Mouse (Mus musculus) embryo, embryonic 10 days (tissue): ENCODE data around the gene Hpf1.

Source experiments
- DNase-seq: peaks from one replicate; pipeline ENCODE4 v3.0.0-alpha.2; 2015; ENCODE audit warnings: low spot score

The Hpf1 gene

DNA sequence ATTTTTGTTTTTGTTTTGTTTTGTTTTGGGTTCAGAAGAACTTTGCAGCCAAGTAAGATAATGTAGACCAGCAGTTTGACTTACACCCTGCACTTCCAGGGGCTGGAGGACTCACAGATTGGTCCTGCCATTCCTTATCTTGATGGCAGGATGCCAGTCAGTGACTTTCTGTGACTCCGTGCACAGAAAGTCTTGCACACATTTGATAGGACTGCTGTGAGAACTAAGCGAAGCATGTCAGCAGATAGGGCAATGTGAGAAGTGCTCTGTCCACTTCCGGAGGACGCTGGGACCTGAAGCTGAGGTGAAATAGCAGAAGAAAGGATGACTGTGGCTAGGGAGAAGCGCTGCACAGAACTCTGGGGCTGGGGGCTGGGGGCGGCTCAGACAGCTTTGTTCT lies 5.7 kb downstream of the Hpf1 start:
- DNase-seq = no peak

- DNase-seq = no peak
Observed at GRCm38 (mm10) chr8:60900147-60900546, 9.9 kb downstream of the Hpf1 start.

DNA sequence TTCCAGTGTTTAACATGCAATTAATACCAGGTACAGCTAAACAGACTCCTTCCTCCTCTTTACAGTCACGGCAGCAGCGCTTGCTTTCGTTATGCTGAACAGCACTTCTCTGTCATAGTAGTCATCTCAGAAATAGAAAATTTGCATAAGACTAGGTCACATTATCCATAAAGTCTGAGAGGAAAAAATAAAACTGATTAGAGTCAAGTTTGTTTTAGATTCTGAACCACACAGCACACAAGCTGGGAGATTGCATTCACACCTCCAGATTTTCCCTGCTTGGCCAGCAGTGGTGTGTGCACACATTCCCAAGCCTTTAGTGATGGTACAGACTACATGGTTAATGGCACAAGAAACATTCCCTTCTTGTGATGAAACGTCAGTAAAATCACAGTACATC lies 21.9 kb downstream of the Hpf1 start:
- no peak for DNase-seq

- peak; percentile 14 for DNase-seq
Observed at GRCm38 (mm10) chr8:60912554-60912953, 22.3 kb downstream of the Hpf1 start.

DNA sequence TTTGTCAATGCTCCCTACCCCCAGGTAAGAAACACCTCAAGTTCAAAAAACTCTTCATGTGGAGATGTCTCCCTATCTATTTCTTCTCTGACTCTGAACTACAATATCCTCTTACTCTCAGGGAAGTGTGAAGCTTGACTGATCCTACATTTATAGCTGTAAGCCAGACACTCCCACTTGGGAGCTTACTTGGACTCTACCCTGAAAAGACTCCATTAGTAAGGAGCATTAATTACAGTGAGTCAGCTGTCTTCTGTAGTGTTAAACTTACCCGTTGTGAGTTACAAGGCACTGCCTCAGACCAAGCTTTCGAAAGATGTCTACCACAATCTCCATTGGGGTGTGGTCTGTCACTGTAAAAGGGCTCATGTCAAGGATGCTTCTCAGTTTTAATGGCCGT lies 28.9 kb downstream of the Hpf1 start:
- DNase-seq = no peak

GRCm38 (mm10) chr8:60920176-60920575 lies 30.0 kb downstream of the Hpf1 start:
- DNase-seq = no peak

DNA sequence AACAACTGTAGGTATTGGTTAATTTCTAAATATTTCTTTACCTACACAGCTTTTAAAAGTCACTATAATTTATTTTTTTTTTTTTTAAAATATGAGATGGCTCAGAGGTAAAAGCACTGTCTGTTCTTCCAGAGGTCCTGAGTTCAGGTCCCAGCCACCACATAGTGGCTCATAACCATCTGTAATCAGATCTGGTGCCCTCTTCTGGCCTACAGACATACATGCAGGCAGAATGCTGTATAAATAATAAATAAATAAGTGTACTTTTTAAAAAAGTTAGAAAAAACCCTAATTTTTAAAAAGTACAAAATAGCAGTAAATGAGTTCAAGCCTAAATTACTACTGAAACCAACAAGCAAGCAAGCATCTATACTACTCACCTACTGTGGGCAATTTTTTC lies 43.4 kb downstream of the Hpf1 start:
- DNase-seq = no peak

DNA sequence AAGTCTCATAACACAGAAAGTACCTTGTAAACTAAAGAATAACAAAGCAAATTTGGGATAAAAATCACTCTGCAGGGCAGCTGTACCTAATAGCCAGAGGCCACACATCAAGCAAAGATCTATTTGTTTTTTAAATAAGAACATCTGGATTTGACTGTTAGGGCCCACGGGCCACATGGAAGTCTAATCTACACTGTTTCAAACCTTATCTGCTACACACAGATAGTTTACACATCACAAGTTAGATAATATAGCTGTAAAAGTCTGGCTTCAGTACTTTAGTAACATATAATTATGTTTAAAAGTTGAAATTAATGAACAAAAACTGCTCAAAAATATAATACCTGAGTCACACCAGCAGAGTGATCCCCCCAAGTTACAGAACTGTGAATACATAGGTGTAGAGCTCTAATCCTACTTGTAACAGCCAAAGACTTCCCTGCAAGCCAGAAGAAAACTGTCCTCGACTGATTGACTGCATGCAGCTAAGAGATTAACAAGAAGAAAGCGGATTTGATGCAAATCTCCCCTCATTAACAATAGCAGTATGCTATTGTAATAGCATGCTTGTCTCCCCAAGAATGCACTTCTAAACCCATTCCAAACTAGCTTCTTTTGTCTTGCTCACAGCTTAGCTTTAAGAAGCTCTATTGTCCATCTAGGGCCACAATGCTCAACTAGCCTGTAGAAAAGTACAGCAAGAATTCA lies 48.7 kb downstream of the Hpf1 start:
- no peak for DNase-seq

DNA sequence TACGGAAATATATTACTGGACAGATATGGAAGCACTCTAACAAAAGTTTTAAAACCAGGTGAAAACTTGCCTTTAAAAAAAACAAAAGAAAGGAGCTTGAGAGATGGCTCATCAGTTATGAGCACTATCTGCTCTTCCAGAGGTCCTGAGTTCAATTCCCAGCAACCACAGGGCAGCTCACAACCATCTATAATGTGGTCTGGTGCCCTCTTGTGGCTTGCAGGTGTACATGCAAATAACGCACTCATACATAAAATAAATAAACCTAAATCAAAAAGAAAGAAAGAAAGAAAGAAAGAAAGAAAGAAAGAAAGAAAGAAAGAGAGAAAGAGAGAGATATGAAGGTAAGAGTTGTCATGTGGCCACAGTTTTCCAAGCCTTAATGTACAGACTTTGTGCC lies 52.6 kb downstream of the Hpf1 start:
- no peak for DNase-seq

GRCm38 (mm10) chr8:60947503-60947902 lies 57.3 kb downstream of the Hpf1 start:
- DNase-seq = no peak

DNA sequence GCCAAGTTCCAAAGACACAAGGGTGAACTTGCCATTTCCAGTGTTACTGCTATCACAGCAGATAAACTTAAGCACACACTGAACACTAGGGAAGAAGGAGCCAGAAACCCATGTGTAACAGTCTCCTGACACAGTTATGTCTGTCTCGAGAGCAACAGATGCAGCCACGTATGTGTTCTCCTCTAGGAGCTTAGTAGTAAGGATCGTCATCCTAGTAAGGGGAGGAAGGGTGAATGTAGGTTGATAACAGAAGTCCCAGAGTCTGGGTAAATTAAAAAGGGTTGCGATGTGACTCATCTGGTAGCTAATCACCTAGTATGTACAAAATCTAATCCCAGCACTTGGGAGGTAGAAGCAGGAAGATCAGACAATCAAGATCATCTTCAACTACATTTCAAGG lies 59.6 kb downstream of the Hpf1 start:
- DNase-seq = no peak

GRCm38 (mm10) chr8:60951271-60951670 lies 61.1 kb downstream of the Hpf1 start:
- DNase-seq = no peak

GRCm38 (mm10) chr8:60951757-60952156 lies 61.5 kb downstream of the Hpf1 start:
- no peak for DNase-seq

DNA sequence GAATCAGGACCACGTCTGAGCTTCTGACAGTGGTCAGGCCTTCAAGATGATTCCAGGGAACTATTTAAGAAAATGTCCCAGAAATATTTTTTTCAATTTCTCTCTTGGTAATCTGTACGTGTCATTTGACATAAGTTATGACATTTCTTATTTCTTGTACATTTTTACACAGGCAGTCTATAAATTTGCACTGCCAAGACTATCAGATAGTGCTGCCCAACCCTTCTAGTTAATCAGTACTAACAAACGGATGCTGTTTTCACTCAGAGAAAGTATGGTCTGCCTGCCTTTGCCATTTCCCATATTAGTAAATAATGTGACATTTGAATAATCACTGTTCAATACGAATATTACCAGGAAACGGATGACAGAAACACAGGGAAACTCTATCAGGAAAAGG lies 62.6 kb downstream of the Hpf1 start:
- DNase-seq = no peak

- peak; percentile 94 for DNase-seq
Observed at GRCm38 (mm10) chr8:60954281-60955014, 64.2 kb downstream of the Hpf1 start.

- DNase-seq = no peak
Observed at GRCm38 (mm10) chr8:60956847-60957246, 66.6 kb downstream of the Hpf1 start.
